Mouse (Mus musculus): ENCODE data around the gene H2-DMb2.

- TF ChIP-seq CTCF (conservative IDR thresholded peaks at IDR 0.05; ENCODE audit: low read length) (no peak), NANOG (IDR thresholded peaks at IDR 0.05; ENCODE audit: borderline replicate concordance, low read length) (no peak), POU5F1 (IDR thresholded peaks at IDR 0.05; ENCODE audit: borderline replicate concordance, low read length) (no peak)
Measured at GRCm38 (mm10) chr17:34138655-34139054, 4.5 kb upstream of the H2-DMb2 start.
